Mouse (Mus musculus) heart, postnatal 10 days (tissue): ENCODE results near the gene 3110040M04Rik. TPM values are rescaled to one million over a fixed set of nuclear protein-coding genes. Genes with fewer than 3 reads are reported as not detected.
A peak's percentile ranks its signal among the peaks of the same experiment; 100 is the strongest.
"Not testable (repeated sequence)": the region's sequence is repeated elsewhere in the genome, so short reads cannot be mapped to it uniquely, and the experiment has no call there.

Experiments
- DNase-seq, 2 experiments: peaks; one replicate each; pipeline ENCODE4 v3.0.0; 2021
- intact Hi-C: fragments of 180-260 bp; cut with DNase I; formaldehyde crosslinking; loops from one replicate; pipeline ENCODE4 v1.15.1; 2025
- total RNA-seq, 2 experiments: library from RNA; stranded (reverse); gene quantifications; 2 replicates each; pipeline ENCODE4 v1.2.3; 2021

The 3110040M04Rik gene
- total RNA-seq: not detected

- intact Hi-C loops, DNase-seq: not testable (repeated sequence)
Measured at GRCm38 (mm10) chr1:151203818-151204217, at the start of gene 3110040M04Rik. Gene 3110040M04Rik, plus strand, starts transcription at chr1:151204121.

GRCm38 (mm10) chr1:151154131-151154530, 49.8 kb upstream of the 3110040M04Rik start:
- not testable (repeated sequence) for DNase-seq
- intact Hi-C loops: loop anchor here (5.0 kb wide), 1 partner anchor 52 kb away; no protein-coding TSS in a partner anchor

- intact Hi-C loops: loop anchor here (5.0 kb wide), 1 partner anchor 186 kb away; the partner anchor contains the start of gene Ivns1abp
Measured at GRCm38 (mm10) chr1:151156129-151156528, 47.8 kb upstream of the 3110040M04Rik start.

GRCm38 (mm10) chr1:151156777-151157632, 46.9 kb upstream of the 3110040M04Rik start:
- DNase-seq: peak; percentile 23 to 44
- intact Hi-C loops: loop anchor here (5.0 kb wide), 1 partner anchor 185 kb away; the partner anchor contains the start of gene Ivns1abp

More at GRCm38 (mm10) chr1:151156129-151156528, 47.8 kb upstream of the 3110040M04Rik start:
- DNase-seq: no peak

GRCm38 (mm10) chr1:151157963-151158856, 45.7 kb upstream of the 3110040M04Rik start:
- intact Hi-C loops: loop anchor here (5.0 kb wide), 1 partner anchor 184 kb away; the partner anchor contains the start of gene Ivns1abp
- no peak for DNase-seq

- no peak for DNase-seq
Measured at GRCm38 (mm10) chr1:151158857-151159510, 44.9 kb upstream of the 3110040M04Rik start.

GRCm38 (mm10) chr1:151166031-151166430, 37.9 kb upstream of the 3110040M04Rik start:
- DNase-seq: no peak
- intact Hi-C loops: no loop called here

More at GRCm38 (mm10) chr1:151158857-151159510, 44.9 kb upstream of the 3110040M04Rik start:
- intact Hi-C loops: loop anchor here (5.0 kb wide), 1 partner anchor 183 kb away; the partner anchor contains the start of gene Ivns1abp

- intact Hi-C loops: no loop called here
- DNase-seq: no peak
Measured at GRCm38 (mm10) chr1:151167297-151168047, 36.4 kb upstream of the 3110040M04Rik start.

GRCm38 (mm10) chr1:151168637-151169036, 35.3 kb upstream of the 3110040M04Rik start:
- DNase-seq: no peak
- intact Hi-C loops: no loop called here

GRCm38 (mm10) chr1:151171572-151172461, 32.1 kb upstream of the 3110040M04Rik start:
- DNase-seq: peak in 1 of 2 experiments; percentile 72
- intact Hi-C loops: no loop called here

GRCm38 (mm10) chr1:151177030-151177936, 26.6 kb upstream of the 3110040M04Rik start:
- peak; percentile 21 to 38 for DNase-seq
- intact Hi-C loops: loop anchor here (5.0 kb wide), 1 partner anchor 165 kb away; the partner anchor contains the start of gene Ivns1abp

GRCm38 (mm10) chr1:151177937-151178271, 26.0 kb upstream of the 3110040M04Rik start:
- no peak for DNase-seq
- intact Hi-C loops: loop anchor here (5.0 kb wide), 1 partner anchor 164 kb away; the partner anchor contains the start of gene Ivns1abp

GRCm38 (mm10) chr1:151178505-151179083, 25.3 kb upstream of the 3110040M04Rik start:
- DNase-seq: no peak
- intact Hi-C loops: loop anchor here (5.0 kb wide), 1 partner anchor 164 kb away; the partner anchor contains the start of gene Ivns1abp

- intact Hi-C loops: no loop called here
Measured at GRCm38 (mm10) chr1:151180167-151180566, 23.8 kb upstream of the 3110040M04Rik start.

GRCm38 (mm10) chr1:151182266-151182665, 21.7 kb upstream of the 3110040M04Rik start, which contains the start of gene Gm47985:
Gene Gm47985, plus strand, starts transcription at chr1:151182537.
- DNase-seq, intact Hi-C loops: not testable (repeated sequence)

More at GRCm38 (mm10) chr1:151180167-151180566, 23.8 kb upstream of the 3110040M04Rik start:
- no peak for DNase-seq

GRCm38 (mm10) chr1:151186186-151186585, 17.7 kb upstream of the 3110040M04Rik start:
- intact Hi-C loops, DNase-seq: not testable (repeated sequence)
